Mouse (Mus musculus): ENCODE results near the gene Myh11.

- no peak for TF ChIP-seq CTCF (IDR thresholded peaks at IDR 0.05)
- no peak for TF ChIP-seq POLR2A (IDR thresholded peaks at IDR 0.05; ENCODE audit: insufficient read depth, low read depth, low read length)
Observed at GRCm38 (mm10) chr16:14312914-14313313, 21.7 kb upstream of the Myh11 start.
